Mouse (Mus musculus): ENCODE results near the gene Crb3. TPM values are rescaled to one million over a fixed set of nuclear protein-coding genes. Genes with fewer than 3 reads are reported as not detected.

Crb3 gene
- polyA plus RNA-seq, 1 experiment from 2014 or later, result 69.1 TPM

- WGBS, result 10% methylated on average over 10 of the region's 10 CpGs
- no peak overlapping the region for H3K4me3 ChIP-seq (ENCODE audit: low read length)
- no peak overlapping the region for H3K4me2 ChIP-seq (replicated peaks; ENCODE audit: low read depth, low read length)
Measured at GRCm38 (mm10) chr17:57099629-57100325, 40.9 kb downstream of the Crb3 start.

DNA sequence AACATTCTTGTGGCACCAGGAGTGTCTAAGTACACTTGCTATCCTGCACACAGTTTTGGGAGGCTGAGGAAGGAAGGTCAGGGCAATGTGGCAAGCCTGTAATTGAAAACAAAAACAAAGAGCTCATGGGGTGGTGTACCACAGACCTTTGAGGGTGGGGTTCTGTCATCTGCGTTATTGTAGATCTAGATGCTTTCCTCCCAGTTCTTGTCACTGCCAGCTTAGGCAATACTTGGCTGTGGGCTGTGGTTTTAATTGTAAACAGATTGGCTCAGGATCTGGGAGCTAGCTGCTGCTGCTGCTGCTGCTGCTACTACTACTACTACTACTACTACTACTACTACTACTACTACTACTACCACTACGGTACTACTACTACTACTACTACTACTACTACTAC is 43.4 kb downstream of the Crb3 start:
- Histone ChIP-seq H3K9ac (replicated peaks; ENCODE audit: low read length) (no peak overlapping the region), H3K4me3 (ENCODE audit: low read length) (no peak overlapping the region), H3K4me1 (ENCODE audit: insufficient read depth, low read length) (peaks cover 21% of the 10 kb centered on the region), H3K27ac (ENCODE audit: low read length) (no peak overlapping the region), H3K36me3 (ENCODE audit: insufficient read depth, low read length) (no peaks in the 10 kb centered on the region), H3K4me2 (replicated peaks; ENCODE audit: low read depth, low read length) (no peak overlapping the region), H3K27me3 (ENCODE audit: insufficient read depth, low read length) (no peaks in the 10 kb centered on the region), H3K9me3 (ENCODE audit: low read length) (no peaks in the 10 kb centered on the region)
- WGBS, result 84% methylated on average over 2 of the region's 2 CpGs
- no peak for ATAC-seq (ENCODE audit: low FRiP score, low TSS enrichment)

More at GRCm38 (mm10) chr17:57099629-57100325, 40.9 kb downstream of the Crb3 start:
- no peak for ATAC-seq (ENCODE audit: low FRiP score, low TSS enrichment)
- H3K9me3 ChIP-seq (ENCODE audit: low read length), result no peaks in the 10 kb centered on the region
- H3K27me3 ChIP-seq (ENCODE audit: insufficient read depth, low read length), result no peaks in the 10 kb centered on the region; the same call in 1 of the 2 replicates
- H3K27ac ChIP-seq (ENCODE audit: low read length), result no peak overlapping the region
- peaks cover 10% of the 10 kb centered on the region for H3K4me1 ChIP-seq (ENCODE audit: insufficient read depth, low read length)
- H3K36me3 ChIP-seq (ENCODE audit: insufficient read depth, low read length), result no peaks in the 10 kb centered on the region
- no peak overlapping the region for H3K9ac ChIP-seq (replicated peaks; ENCODE audit: low read length)

DNA sequence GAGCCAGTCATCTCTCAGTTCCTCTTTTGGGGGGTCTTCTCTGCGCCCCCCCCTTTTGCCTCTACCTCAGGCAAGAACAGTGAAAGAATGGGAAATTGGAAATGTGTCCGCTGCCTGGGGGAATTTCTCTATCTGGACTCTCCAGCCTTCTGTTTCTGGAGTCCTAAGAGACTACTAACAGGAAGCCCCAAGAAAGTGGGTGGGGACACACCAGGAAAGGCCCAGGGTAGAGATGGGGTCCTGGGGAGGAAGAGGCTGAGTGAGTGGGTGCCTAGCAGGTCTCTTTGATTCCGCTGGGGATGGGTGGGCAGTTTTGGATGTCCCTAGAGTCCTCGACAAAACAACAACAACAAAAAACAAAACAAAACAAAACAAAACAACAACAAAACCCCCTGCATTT is 45.6 kb downstream of the Crb3 start:
- Histone ChIP-seq H3K4me1 (ENCODE audit: insufficient read depth, low read length) (peaks cover 21% of the 10 kb centered on the region), H3K4me2 (replicated peaks; ENCODE audit: low read depth, low read length) (peak overlapping the region; percentile 89), H3K9ac (replicated peaks; ENCODE audit: low read length) (peak overlapping the region; percentile 78), H3K9me3 (ENCODE audit: low read length) (no peaks in the 10 kb centered on the region), H3K27me3 (ENCODE audit: insufficient read depth, low read length) (no peaks in the 10 kb centered on the region), H3K27ac (ENCODE audit: low read length) (no peak overlapping the region; the same call in 1 of the 2 replicates), H3K4me3 (ENCODE audit: low read length) (peak overlapping the region; percentile 73), H3K36me3 (ENCODE audit: insufficient read depth, low read length) (no peaks in the 10 kb centered on the region)
- WGBS, result 37% methylated on average over 4 of the region's 4 CpGs
- no peak; the same call in 1 of the 2 replicates for ATAC-seq (ENCODE audit: low FRiP score, low TSS enrichment)

DNA sequence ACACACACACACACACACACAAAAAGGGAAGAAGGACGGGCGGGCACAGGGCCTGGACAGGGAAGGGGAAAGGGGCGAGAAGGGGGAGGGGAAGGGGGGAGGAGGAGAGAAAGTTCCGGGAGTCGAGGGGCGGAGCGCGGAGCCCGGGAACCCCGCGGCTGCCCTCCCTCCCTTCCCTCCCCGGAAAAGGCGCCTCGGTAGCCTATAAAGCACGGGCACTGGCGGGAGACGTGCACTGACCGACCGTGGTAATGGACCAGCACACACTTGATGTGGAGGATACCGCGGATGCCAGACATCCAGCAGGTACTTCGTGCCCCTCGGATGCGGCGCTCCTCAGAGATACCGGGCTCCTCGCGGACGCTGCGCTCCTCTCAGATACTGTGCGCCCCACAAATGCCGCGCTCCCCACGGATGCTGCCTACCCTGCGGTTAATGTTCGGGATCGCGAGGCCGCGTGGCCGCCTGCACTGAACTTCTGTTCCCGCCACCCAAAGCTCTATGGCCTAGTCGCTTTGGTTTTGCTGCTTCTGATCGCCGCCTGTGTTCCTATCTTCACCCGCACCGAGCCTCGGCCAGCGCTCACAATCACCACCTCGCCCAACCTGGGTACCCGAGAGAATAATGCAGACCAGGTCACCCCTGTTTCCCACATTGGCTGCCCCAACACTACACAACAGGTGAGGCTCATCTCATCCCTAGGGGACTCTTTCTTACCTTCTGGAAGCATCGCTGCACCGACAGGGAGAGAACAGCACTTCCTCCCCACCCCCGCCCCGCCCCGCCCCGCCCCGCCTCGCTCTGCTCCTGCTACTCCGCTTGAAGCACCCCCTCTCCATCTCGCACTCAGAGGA is 46.5 kb downstream of the Crb3 start, which contains the start of gene Tnfsf9:
Gene Tnfsf9, plus strand, starts transcription at position 145 of the 854 bp plus-strand sequence.
- Histone ChIP-seq H3K9me3 (ENCODE audit: low read length) (no peaks in the 10 kb centered on the region), H3K9ac (replicated peaks; ENCODE audit: low read length) (peak within 1 kb of the TSS; percentile 78), H3K4me3 (ENCODE audit: low read length) (peak within 1 kb of the TSS; percentile 73), H3K4me2 (replicated peaks; ENCODE audit: low read depth, low read length) (peak within 1 kb of the TSS; percentile 89), H3K27me3 (ENCODE audit: insufficient read depth, low read length) (no peaks in the 10 kb centered on the region), H3K36me3 (ENCODE audit: insufficient read depth, low read length) (no peaks in the 10 kb centered on the region), H3K27ac (ENCODE audit: low read length) (peak within 1 kb of the TSS; percentile 71), H3K4me1 (ENCODE audit: insufficient read depth, low read length) (peaks cover 21% of the 10 kb centered on the region)
- 0% methylated on average over 56 of the region's 61 CpGs for WGBS
- ATAC-seq (ENCODE audit: low FRiP score, low TSS enrichment), result peak; percentile 84

GRCm38 (mm10) chr17:57106035-57106368 is 47.1 kb downstream of the Crb3 start:
- no peak; the same call in 1 of the 2 replicates for ATAC-seq (ENCODE audit: low FRiP score, low TSS enrichment)
- Histone ChIP-seq H3K27ac (ENCODE audit: low read length) (no peak overlapping the region), H3K27me3 (ENCODE audit: insufficient read depth, low read length) (no peaks in the 10 kb centered on the region), H3K4me1 (ENCODE audit: insufficient read depth, low read length) (peaks cover 21% of the 10 kb centered on the region), H3K9me3 (ENCODE audit: low read length) (no peaks in the 10 kb centered on the region), H3K9ac (replicated peaks; ENCODE audit: low read length) (peak overlapping the region; percentile 78), H3K4me2 (replicated peaks; ENCODE audit: low read depth, low read length) (peak overlapping the region; percentile 89), H3K4me3 (ENCODE audit: low read length) (peak overlapping the region; percentile 73), H3K36me3 (ENCODE audit: insufficient read depth, low read length) (no peaks in the 10 kb centered on the region)
- 7% methylated on average over 9 of the region's 9 CpGs for WGBS

DNA sequence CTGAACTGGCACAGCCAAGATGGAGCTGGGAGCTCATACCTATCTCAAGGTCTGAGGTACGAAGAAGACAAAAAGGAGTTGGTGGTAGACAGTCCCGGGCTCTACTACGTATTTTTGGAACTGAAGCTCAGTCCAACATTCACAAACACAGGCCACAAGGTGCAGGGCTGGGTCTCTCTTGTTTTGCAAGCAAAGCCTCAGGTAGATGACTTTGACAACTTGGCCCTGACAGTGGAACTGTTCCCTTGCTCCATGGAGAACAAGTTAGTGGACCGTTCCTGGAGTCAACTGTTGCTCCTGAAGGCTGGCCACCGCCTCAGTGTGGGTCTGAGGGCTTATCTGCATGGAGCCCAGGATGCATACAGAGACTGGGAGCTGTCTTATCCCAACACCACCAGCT is 48.2 kb downstream of the Crb3 start:
- Histone ChIP-seq H3K27ac (ENCODE audit: low read length) (no peak overlapping the region), H3K4me1 (ENCODE audit: insufficient read depth, low read length) (peaks cover 21% of the 10 kb centered on the region), H3K27me3 (ENCODE audit: insufficient read depth, low read length) (no peaks in the 10 kb centered on the region), H3K9ac (replicated peaks; ENCODE audit: low read length) (no peak overlapping the region), H3K4me3 (ENCODE audit: low read length) (no peak overlapping the region), H3K36me3 (ENCODE audit: insufficient read depth, low read length) (no peaks in the 10 kb centered on the region), H3K4me2 (replicated peaks; ENCODE audit: low read depth, low read length) (no peak overlapping the region), H3K9me3 (ENCODE audit: low read length) (no peaks in the 10 kb centered on the region)
- no peak for ATAC-seq (ENCODE audit: low FRiP score, low TSS enrichment)
- 93% methylated on average over 5 of the region's 5 CpGs for WGBS

GRCm38 (mm10) chr17:57108040-57108665 is 49.2 kb downstream of the Crb3 start:
- 77% methylated on average over 7 of the region's 7 CpGs for WGBS
- H3K36me3 ChIP-seq (ENCODE audit: insufficient read depth, low read length), result no peaks in the 10 kb centered on the region

GRCm38 (mm10) chr17:57108666-57109171 is 49.8 kb downstream of the Crb3 start:
- Histone ChIP-seq H3K9me3 (ENCODE audit: low read length) (no peaks in the 10 kb centered on the region), H3K27ac (ENCODE audit: low read length) (no peak overlapping the region), H3K4me2 (replicated peaks; ENCODE audit: low read depth, low read length) (no peak overlapping the region), H3K27me3 (ENCODE audit: insufficient read depth, low read length) (no peaks in the 10 kb centered on the region), H3K9ac (replicated peaks; ENCODE audit: low read length) (no peak overlapping the region), H3K4me3 (ENCODE audit: low read length) (no peak overlapping the region), H3K4me1 (ENCODE audit: insufficient read depth, low read length) (peaks cover 21% of the 10 kb centered on the region), H3K36me3 (ENCODE audit: insufficient read depth, low read length) (no peaks in the 10 kb centered on the region)
- ATAC-seq (ENCODE audit: low FRiP score, low TSS enrichment), result no peak
- 54% methylated on average over 5 of the region's 5 CpGs for WGBS

More at GRCm38 (mm10) chr17:57108040-57108665, 49.2 kb downstream of the Crb3 start:
- H3K4me1 ChIP-seq (ENCODE audit: insufficient read depth, low read length), result peaks cover 21% of the 10 kb centered on the region
- H3K27ac ChIP-seq (ENCODE audit: low read length), result no peak overlapping the region
- ATAC-seq (ENCODE audit: low FRiP score, low TSS enrichment), result no peak
- no peak overlapping the region for H3K9ac ChIP-seq (replicated peaks; ENCODE audit: low read length)
- no peak overlapping the region for H3K4me3 ChIP-seq (ENCODE audit: low read length)
- H3K9me3 ChIP-seq (ENCODE audit: low read length), result no peaks in the 10 kb centered on the region
- no peaks in the 10 kb centered on the region for H3K27me3 ChIP-seq (ENCODE audit: insufficient read depth, low read length)
- H3K4me2 ChIP-seq (replicated peaks; ENCODE audit: low read depth, low read length), result no peak overlapping the region

DNA sequence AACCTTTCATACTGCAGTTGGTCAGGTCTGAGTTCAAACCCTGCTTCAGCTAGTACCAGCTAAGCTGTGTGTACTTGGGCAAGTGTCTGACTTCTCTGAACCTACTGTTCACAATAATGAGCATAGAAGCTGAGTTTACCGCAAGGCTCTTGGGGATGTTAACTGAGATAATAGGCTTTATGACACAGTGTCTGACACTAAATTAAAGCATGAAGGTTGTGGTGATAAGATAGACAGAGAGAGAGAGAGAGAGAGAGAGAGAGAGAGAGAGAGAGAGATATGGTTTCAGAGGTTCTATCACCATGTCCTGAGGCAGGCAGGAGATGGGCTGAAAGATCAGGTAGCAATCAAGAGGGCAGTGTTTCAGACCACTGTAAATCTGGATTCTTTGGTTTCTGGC is 51.1 kb downstream of the Crb3 start:
- ATAC-seq (ENCODE audit: low FRiP score, low TSS enrichment), result no peak
- Histone ChIP-seq H3K9ac (replicated peaks; ENCODE audit: low read length) (no peak overlapping the region), H3K27me3 (ENCODE audit: insufficient read depth, low read length) (no peaks in the 10 kb centered on the region), H3K9me3 (ENCODE audit: low read length) (no peaks in the 10 kb centered on the region), H3K4me1 (ENCODE audit: insufficient read depth, low read length) (peaks cover 14% of the 10 kb centered on the region; the same call in 1 of the 2 replicates), H3K27ac (ENCODE audit: low read length) (no peak overlapping the region), H3K36me3 (ENCODE audit: insufficient read depth, low read length) (no peaks in the 10 kb centered on the region), H3K4me2 (replicated peaks; ENCODE audit: low read depth, low read length) (no peak overlapping the region), H3K4me3 (ENCODE audit: low read length) (no peak overlapping the region)
- 95% methylated on average over 1 of the region's 1 CpGs for WGBS
